Mouse (Mus musculus) neutrophil, adult 5-6 weeks (primary cell): ENCODE results near the gene Gm14085. TPM values are rescaled to one million over a fixed set of nuclear protein-coding genes. Genes with fewer than 3 reads are reported as not detected.
A peak's percentile ranks its signal among the peaks of the same experiment; 100 is the strongest.

Experiments
- ATAC-seq: fragments of 151-379, 151-347 bp; 2 replicates; pipeline ENCODE4 v1.8.0; 2017; ENCODE audit warnings: mild to moderate bottlenecking, moderate TSS enrichment; ENCODE audit not compliant: insufficient number of reproducible peaks, poor library complexity, low FRiP score, severe bottlenecking; ENCODE audit errors: extremely low read depth
- total RNA-seq: library from RNA; stranded (forward); fragments of 200-1000 nt; gene quantifications from 2 replicates; pipeline ENCODE4 v1.2.3, GENCODE M21; 2017

The Gm14085 gene
- total RNA-seq, 1 experiment from 2014 or later = 15.0 TPM

GRCm38 (mm10) chr2:122533378-122533777 is 48.6 kb downstream of the Gm14085 start:
- ATAC-seq = no peak

- ATAC-seq = no peak
These were observed 49.9 kb downstream of the Gm14085 start for GRCm38 (mm10) chr2:122534671-122535070.

GRCm38 (mm10) chr2:122558317-122558716 is 73.6 kb downstream of the Gm14085 start:
- ATAC-seq = no peak

DNA sequence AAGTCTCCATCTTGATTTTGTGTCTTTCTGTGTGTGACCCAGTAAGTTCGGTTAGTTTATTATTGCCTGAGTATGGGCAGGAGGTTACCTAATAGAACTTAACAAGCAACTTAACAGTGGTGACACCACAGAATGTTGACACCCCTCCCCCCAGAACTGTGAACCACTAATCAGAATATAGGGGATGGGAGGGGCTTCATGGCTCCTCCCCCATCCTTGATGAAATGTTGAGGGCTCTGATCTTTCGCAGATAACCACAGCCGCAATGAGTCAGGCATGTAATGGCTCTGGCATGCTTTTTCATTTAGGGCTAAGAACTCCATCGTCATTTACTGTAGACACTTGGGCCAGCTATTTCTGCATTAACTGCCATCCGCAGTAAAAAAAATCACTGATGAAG is 76.5 kb downstream of the Gm14085 start:
- ATAC-seq = peak; percentile 69; the same call in 1 of the 2 replicates

GRCm38 (mm10) chr2:122562251-122562650 is 77.5 kb downstream of the Gm14085 start:
- no peak for ATAC-seq

GRCm38 (mm10) chr2:122569439-122569838 is 84.7 kb downstream of the Gm14085 start:
- peak; percentile 71; the same call in 1 of the 2 replicates for ATAC-seq

DNA sequence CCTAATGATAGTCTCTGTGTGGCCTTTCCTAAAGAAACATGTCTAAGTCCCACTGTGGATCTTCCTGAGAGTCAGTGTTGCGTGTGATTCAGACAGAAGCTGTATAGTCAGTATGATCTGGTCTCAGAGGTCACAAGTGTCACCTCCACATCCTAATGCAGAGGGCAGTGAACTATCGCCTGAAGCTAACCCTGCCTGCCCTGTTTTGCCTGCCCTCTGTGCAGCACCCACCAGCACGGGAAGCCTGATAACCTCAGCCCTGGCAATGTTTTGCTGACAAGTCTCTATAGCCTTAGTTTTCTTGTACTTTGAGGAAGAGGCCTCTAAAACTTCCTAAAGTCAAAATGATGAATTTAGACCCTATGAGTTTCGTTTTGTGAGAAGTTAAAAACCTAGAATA is 85.7 kb downstream of the Gm14085 start:
- no peak for ATAC-seq

GRCm38 (mm10) chr2:122571326-122571725 is 86.6 kb downstream of the Gm14085 start:
- no peak for ATAC-seq

DNA sequence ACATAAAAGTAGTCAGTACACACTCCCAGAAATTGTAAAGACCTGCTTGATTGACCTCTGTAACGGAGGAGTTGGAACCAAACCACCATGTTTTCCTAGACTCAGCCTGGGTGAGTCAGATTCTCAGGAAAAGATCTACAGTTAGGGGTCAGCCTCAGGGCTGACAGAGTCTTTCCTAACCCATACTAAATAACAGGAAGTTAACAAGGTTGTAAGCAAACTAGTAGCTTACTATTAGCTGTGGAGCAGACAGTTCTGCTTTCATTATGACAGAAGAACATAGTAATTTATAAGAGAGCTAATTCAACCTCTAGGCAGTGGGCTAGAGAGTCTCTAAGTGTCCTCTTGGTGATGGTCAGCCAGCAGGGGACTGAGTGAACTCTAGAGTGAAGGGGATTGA is 87.7 kb downstream of the Gm14085 start:
- ATAC-seq = 0 out of 2 replicates have a peak, but pooled peaks have one; percentile 39

DNA sequence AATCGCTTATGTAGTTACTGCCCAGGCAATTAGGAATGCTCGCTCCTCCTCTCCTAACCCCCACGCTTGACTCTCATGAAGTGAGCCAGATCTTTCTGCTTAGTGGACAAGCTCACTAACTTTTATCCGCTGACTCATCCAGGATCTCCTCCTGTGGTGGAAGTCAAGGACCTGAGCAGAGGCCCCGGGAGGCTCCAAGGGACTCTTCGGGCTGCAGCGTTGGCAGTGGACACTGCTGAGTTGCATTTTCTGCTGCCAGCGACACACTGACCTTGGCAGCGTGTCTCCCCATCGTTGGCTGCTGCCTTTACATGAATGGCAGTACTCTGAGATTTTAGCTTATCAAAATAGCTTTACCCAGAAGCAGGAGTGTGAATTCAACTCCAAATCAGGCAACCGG is 90.7 kb downstream of the Gm14085 start:
- ATAC-seq = no peak

DNA sequence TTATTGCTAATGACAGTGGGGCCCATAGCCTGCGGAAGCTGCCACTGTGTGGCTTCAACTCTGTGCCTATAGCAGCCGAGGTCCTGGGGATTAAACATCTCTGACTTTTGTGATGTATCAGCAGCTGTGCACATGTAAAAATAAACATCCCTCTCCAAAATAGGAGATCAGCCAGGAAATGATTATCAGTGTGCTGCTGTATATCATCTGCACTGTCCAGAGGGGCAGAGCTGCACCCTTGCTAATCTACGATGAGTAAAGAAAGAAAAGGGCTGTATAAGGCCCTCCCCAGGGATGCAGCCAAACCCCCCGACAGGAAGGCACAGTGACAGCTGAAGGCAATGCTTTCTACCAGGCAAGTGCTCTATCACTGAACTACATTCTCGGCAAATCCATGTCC is 91.6 kb downstream of the Gm14085 start:
- ATAC-seq = no peak

GRCm38 (mm10) chr2:122577316-122577715 is 92.6 kb downstream of the Gm14085 start:
- ATAC-seq = no peak

Other genes starting within 250 kb of the Gm14085 start
- not detected in 2 replicates for gene Duox2, start 186.5 kb upstream of the Gm14085 start, total RNA-seq
- 0.47 TPM in 1 of 2 replicates, not detected in the other for gene Duoxa2, start 186.0 kb upstream of the Gm14085 start, total RNA-seq
- gene Duoxa1, start 171.2 kb upstream of the Gm14085 start, total RNA-seq = not detected in 2 replicates
- gene Duox1, start 169.3 kb upstream of the Gm14085 start, total RNA-seq = not detected in 2 replicates
- 1.6 and 4.5 TPM in 2 replicates for gene Shf, start 115.8 kb upstream of the Gm14085 start, total RNA-seq
- gene Slc28a2, start 58.5 kb upstream of the Gm14085 start, total RNA-seq = 146 and 148 TPM in 2 replicates
- gene Gatm, start 126.4 kb downstream of the Gm14085 start, total RNA-seq = 0.37 and 1.0 TPM in 2 replicates
- 32.9 and 41.8 TPM in 2 replicates for gene AA467197, start 152.0 kb downstream of the Gm14085 start, total RNA-seq
- gene Slc30a4, start 217.7 kb downstream of the Gm14085 start, total RNA-seq = 10.8 and 11.4 TPM in 2 replicates